Mouse (Mus musculus): ENCODE data around the gene Myh14. TPM values are rescaled to one million over a fixed set of nuclear protein-coding genes. Genes with fewer than 3 reads are reported as not detected.
A peak's percentile ranks its signal among the peaks of the same experiment; 100 is the strongest.

The Myh14 gene
- polyA plus RNA-seq, 1 experiment from 2014 or later: 1.9 TPM

DNA sequence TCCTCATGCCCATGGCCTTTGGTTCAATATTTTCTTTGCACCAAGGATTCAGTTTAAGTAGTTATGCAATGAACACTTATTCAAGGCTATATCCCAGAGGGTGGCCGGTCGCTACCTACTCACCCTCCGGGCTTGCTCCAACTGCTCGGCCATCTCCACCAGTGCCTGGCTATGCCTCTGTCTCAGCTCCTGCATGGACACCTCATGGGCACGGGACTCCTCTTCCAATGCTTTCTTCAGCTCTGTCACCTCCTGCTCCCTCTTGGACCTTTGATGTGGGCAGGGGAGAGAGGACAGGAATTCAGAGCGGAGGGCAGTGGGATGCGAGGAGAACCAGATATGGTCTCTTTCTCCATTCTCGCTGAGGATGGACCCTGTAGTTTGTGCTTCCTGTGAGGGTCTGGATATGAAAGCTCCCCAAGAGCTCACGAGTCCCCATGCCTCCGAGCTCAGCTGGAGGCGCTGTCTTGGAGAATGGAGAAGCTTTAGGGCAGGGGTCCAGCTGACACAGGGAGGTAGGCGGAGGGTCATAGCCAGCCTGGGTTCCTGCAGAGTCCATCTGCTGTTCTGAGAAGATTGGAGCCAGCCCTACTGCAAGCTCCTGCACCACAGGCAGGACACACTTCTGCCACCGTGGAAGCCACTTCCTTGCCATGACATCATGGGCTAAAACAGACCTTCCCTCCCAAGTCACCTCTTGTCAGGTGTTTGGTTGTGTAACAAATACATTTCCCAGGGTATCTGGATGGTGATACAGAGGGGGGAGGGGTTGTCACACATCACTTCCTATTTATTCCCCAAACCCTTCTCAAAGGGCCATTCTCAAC, 45.2 kb downstream of the Myh14 start:
- Histone ChIP-seq H3K36me3 (no peaks in the 10 kb centered on the region), H3K4me3 (no peak overlapping the region), H3K27ac (no peak overlapping the region), H3K9me3 (no peaks in the 10 kb centered on the region), H3K9ac (no peak overlapping the region), H3K4me2 (no peak overlapping the region), H3K27me3 (peaks cover 19% of the 10 kb centered on the region), H3K4me1 (replicated peaks) (peaks cover 7% of the 10 kb centered on the region; the same call in 1 of the 2 replicates)
- WGBS: 88% methylated on average over 13 of the region's 13 CpGs
- ATAC-seq (ENCODE audit: low FRiP score): no peak

DNA sequence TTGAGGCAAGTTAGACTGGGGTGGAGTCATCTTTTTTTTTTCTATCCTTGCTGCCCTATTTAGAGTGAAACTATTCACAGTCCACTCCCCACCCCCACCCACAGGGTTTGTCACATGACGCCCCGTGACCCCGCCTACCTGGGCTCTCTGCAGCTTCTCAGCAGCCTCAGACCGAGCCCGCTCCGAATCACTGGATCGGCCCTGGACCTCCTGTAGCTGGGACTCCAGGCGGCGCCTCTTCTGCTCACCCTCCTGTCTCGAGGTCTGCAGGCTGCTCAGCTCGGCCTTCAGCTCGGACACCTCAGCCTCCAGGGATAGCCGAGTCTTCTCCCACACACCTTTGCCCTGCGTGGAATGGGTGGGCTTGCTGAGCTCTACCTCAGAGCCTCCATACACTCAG, 45.8 kb downstream of the Myh14 start:
- WGBS: 69% methylated on average over 14 of the region's 14 CpGs

GRCm38 (mm10) chr7:44624543-44624826, 46.2 kb downstream of the Myh14 start:
- no peaks in the 10 kb centered on the region for H3K36me3 ChIP-seq
- H3K9ac ChIP-seq: no peak overlapping the region
- 78% methylated on average over 3 of the region's 3 CpGs for WGBS
- no peaks in the 10 kb centered on the region for H3K9me3 ChIP-seq
- no peak overlapping the region for H3K4me2 ChIP-seq
- H3K27ac ChIP-seq: no peak overlapping the region
- peaks cover 18% of the 10 kb centered on the region for H3K27me3 ChIP-seq
- H3K4me3 ChIP-seq: no peak overlapping the region
- no peak for ATAC-seq (ENCODE audit: low FRiP score)
- H3K4me1 ChIP-seq (replicated peaks): peaks cover 7% of the 10 kb centered on the region; the same call in 1 of the 2 replicates

More for the DNA sequence above, 45.8 kb downstream of the Myh14 start:
- Histone ChIP-seq H3K36me3 (no peaks in the 10 kb centered on the region), H3K9ac (no peak overlapping the region), H3K27me3 (peaks cover 17% of the 10 kb centered on the region), H3K27ac (no peak overlapping the region), H3K9me3 (no peaks in the 10 kb centered on the region), H3K4me3 (no peak overlapping the region), H3K4me1 (replicated peaks) (peaks cover 7% of the 10 kb centered on the region; the same call in 1 of the 2 replicates), H3K4me2 (no peak overlapping the region)
- no peak for ATAC-seq (ENCODE audit: low FRiP score)

- no peak overlapping the region for H3K9ac ChIP-seq
- H3K27ac ChIP-seq: no peak overlapping the region
- no peaks in the 10 kb centered on the region for H3K36me3 ChIP-seq
- peaks cover 7% of the 10 kb centered on the region; the same call in 1 of the 2 replicates for H3K4me1 ChIP-seq (replicated peaks)
- H3K9me3 ChIP-seq: peaks cover 4% of the 10 kb centered on the region; the same call in 1 of the 2 replicates
- H3K27me3 ChIP-seq: peaks cover 20% of the 10 kb centered on the region
- H3K4me2 ChIP-seq: no peak overlapping the region
- no peak for ATAC-seq (ENCODE audit: low FRiP score)
- H3K4me3 ChIP-seq: no peak overlapping the region
- 47% methylated on average over 18 of the region's 18 CpGs for whole genome bisulfite sequencing
Observed at GRCm38 (mm10) chr7:44623714-44624542, 46.7 kb downstream of the Myh14 start.

DNA sequence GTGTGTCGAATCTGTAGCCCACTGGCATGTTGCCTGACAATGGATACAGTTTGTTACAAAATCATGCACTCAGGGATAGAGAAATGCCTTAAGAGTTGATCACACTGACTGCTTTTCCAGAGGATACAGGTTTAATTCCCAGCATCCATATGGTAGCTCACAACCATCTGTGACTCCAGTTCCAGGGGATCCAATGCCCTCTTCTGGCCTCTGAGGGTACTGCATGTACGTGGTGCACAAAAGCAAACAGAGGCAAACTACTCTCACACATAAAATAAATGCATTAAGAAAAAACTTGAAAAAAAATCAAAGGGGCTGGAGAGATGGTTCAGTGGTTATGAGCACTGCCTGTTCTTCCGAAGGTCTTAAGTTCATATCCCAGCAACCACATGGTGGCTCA, 53.6 kb downstream of the Myh14 start:
- peaks cover 37% of the 10 kb centered on the region for H3K27me3 ChIP-seq
- ATAC-seq (ENCODE audit: low FRiP score): no peak
- no peak overlapping the region for H3K27ac ChIP-seq
- H3K36me3 ChIP-seq: no peaks in the 10 kb centered on the region
- WGBS: 86% methylated on average over 3 of the region's 3 CpGs
- H3K9me3 ChIP-seq: peaks cover 8% of the 10 kb centered on the region
- H3K4me1 ChIP-seq (replicated peaks): peaks cover 11% of the 10 kb centered on the region
- no peak overlapping the region for H3K4me2 ChIP-seq
- H3K4me3 ChIP-seq: no peak overlapping the region
- no peak overlapping the region for H3K9ac ChIP-seq

GRCm38 (mm10) chr7:44615987-44616386, 54.7 kb downstream of the Myh14 start:
- no peak overlapping the region for H3K27ac ChIP-seq
- ATAC-seq (ENCODE audit: low FRiP score): no peak
- peaks cover 11% of the 10 kb centered on the region for H3K4me1 ChIP-seq (replicated peaks)
- WGBS: 81% methylated on average over 14 of the region's 14 CpGs
- H3K9me3 ChIP-seq: peaks cover 8% of the 10 kb centered on the region
- no peak overlapping the region for H3K9ac ChIP-seq
- H3K4me2 ChIP-seq: no peak overlapping the region
- no peak overlapping the region for H3K4me3 ChIP-seq
- H3K27me3 ChIP-seq: peaks cover 40% of the 10 kb centered on the region
- no peaks in the 10 kb centered on the region for H3K36me3 ChIP-seq

DNA sequence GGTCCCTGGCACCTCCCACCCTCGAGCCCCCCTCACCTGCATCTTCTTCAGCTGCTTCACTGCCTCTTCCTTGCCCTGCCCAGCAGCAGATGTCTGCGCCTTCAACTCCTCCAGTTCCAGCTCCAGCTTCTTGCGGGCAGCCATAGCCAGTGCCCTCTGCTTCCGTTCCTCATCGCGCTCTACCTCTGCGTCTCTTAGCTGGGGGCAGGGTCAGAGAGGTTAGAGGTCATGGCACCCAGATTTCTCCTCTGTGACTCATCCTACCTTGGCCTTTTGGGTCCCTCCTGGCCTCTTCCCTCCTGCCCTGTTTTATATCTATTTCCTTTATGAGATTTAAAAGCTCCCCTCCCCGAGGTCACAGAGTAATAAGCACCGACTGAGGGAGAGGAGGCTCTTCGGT, 55.3 kb downstream of the Myh14 start:
- no peak overlapping the region for H3K27ac ChIP-seq
- WGBS: 12% methylated on average over 10 of the region's 10 CpGs

GRCm38 (mm10) chr7:44614041-44614688, 56.5 kb downstream of the Myh14 start:
- peaks cover 11% of the 10 kb centered on the region for H3K4me1 ChIP-seq (replicated peaks)
- no peak overlapping the region for H3K4me3 ChIP-seq
- H3K27ac ChIP-seq: no peak overlapping the region
- peaks cover 40% of the 10 kb centered on the region for H3K27me3 ChIP-seq
- 8% methylated on average over 20 of the region's 20 CpGs for WGBS
- no peak overlapping the region for H3K9ac ChIP-seq
- ATAC-seq (ENCODE audit: low FRiP score): no peak
- H3K9me3 ChIP-seq: peaks cover 6% of the 10 kb centered on the region
- no peaks in the 10 kb centered on the region for H3K36me3 ChIP-seq
- peak overlapping the region; percentile 25; the same call in 1 of the 2 replicates for H3K4me2 ChIP-seq

More for the DNA sequence above, 55.3 kb downstream of the Myh14 start:
- no peaks in the 10 kb centered on the region for H3K36me3 ChIP-seq
- no peak for ATAC-seq (ENCODE audit: low FRiP score)
- peaks cover 8% of the 10 kb centered on the region for H3K9me3 ChIP-seq
- peaks cover 11% of the 10 kb centered on the region for H3K4me1 ChIP-seq (replicated peaks)
- no peak overlapping the region for H3K4me2 ChIP-seq
- no peak overlapping the region for H3K9ac ChIP-seq
- H3K4me3 ChIP-seq: no peak overlapping the region
- peaks cover 44% of the 10 kb centered on the region for H3K27me3 ChIP-seq

GRCm38 (mm10) chr7:44612192-44612591, 58.5 kb downstream of the Myh14 start:
- Histone ChIP-seq H3K9me3 (peaks cover 3% of the 10 kb centered on the region; the same call in 1 of the 2 replicates), H3K9ac (no peak overlapping the region), H3K4me2 (no peak overlapping the region), H3K27me3 (peaks cover 56% of the 10 kb centered on the region), H3K4me1 (replicated peaks) (peaks cover 11% of the 10 kb centered on the region), H3K4me3 (no peak overlapping the region), H3K36me3 (no peaks in the 10 kb centered on the region), H3K27ac (no peak overlapping the region)
- 75% methylated on average over 7 of the region's 7 CpGs for WGBS
- no peak for ATAC-seq (ENCODE audit: low FRiP score)

DNA sequence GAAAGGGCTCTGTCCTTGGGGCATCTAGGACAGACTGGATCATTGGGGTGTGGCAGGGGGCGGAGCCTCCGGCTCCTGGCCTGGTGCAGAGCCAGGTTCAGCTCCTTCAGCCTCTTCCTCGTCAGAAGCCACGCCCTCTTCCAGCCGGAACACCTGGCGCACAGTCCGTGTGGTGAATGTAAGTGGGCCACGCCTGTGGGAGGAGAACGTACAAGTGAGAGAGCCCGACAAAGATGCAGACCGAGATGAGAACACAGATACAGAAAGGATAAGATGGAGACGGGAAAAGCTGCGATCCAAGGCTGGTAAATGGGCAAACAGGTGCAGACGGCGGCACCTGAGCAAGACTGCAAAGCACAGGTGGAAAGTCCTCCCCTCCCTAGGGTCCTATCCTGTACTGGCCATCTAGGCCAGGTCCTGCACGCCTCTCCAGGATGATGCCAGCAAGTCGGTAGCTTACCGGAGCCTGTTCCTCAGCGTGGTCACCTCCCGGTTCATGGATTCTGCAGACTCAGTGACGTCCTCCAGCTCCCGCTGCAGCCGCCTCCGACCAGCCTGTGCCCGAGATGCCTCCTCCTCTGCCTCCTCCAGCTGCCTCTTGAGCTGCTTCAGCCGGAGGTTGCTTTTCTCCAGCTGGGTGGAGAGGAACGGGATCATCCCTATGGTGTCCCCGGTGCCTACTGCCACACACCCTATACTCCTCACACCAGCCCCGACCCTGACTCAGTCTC, 64.3 kb downstream of the Myh14 start:
- Histone ChIP-seq H3K9me3 (no peaks in the 10 kb centered on the region), H3K4me2 (0 out of 2 replicates have a peak overlapping the region, but pooled peaks have one; percentile 14), H3K27me3 (peaks cover 79% of the 10 kb centered on the region), H3K36me3 (no peaks in the 10 kb centered on the region), H3K4me3 (no peak overlapping the region), H3K27ac (no peak overlapping the region), H3K9ac (peak overlapping the region; percentile 43; the same call in 1 of the 2 replicates), H3K4me1 (replicated peaks) (peaks cover 42% of the 10 kb centered on the region)
- ATAC-seq (ENCODE audit: low FRiP score): no peak
- 9% methylated on average over 29 of the region's 29 CpGs for WGBS

GRCm38 (mm10) chr7:44605436-44605835, 65.2 kb downstream of the Myh14 start:
- Histone ChIP-seq H3K9ac (no peak overlapping the region), H3K27ac (no peak overlapping the region), H3K36me3 (no peaks in the 10 kb centered on the region), H3K4me1 (replicated peaks) (peaks cover 44% of the 10 kb centered on the region), H3K4me3 (no peak overlapping the region), H3K4me2 (no peak overlapping the region), H3K9me3 (no peaks in the 10 kb centered on the region), H3K27me3 (peaks cover 83% of the 10 kb centered on the region)
- WGBS: 35% methylated on average over 7 of the region's 7 CpGs
- no peak for ATAC-seq (ENCODE audit: low FRiP score)

Measured in hindbrain, embryonic 13.5 days (tissue).